Mouse (Mus musculus) erythroblast, embryonic 14.5 days (primary cell): Measurements from ENCODE around the gene Cd79a. TPM values are rescaled to one million over a fixed set of nuclear protein-coding genes. Genes with fewer than 3 reads are reported as not detected.
"Not testable (repeated sequence)": the region's sequence is repeated elsewhere in the genome, so short reads cannot be mapped to it uniquely, and the experiment has no call there.

Experiments
- H3K27me3 ChIP-seq: 2 replicates; pipeline ENCODE4 v1.6.1; 2012; ENCODE audit warnings: inconsistent platforms; ENCODE audit not compliant: control insufficient read depth
- H3K36me3 ChIP-seq: 2 replicates; pipeline ENCODE4 v1.6.1; 2012; ENCODE audit warnings: mild to moderate bottlenecking, inconsistent platforms; ENCODE audit not compliant: control insufficient read depth
- H3K4me1 ChIP-seq: 2 replicates; pipeline ENCODE4 v1.6.1; 2012; ENCODE audit warnings: inconsistent platforms; ENCODE audit not compliant: control insufficient read depth
- H3K4me3 ChIP-seq: replicated peaks from 2 replicates; pipeline ENCODE3; 2012; ENCODE audit warnings: moderate library complexity, mild to moderate bottlenecking, inconsistent platforms
- H3K9me3 ChIP-seq: 2 replicates; pipeline ENCODE4 v1.6.1; 2012; ENCODE audit warnings: low read length, inconsistent platforms, mixed read lengths; ENCODE audit not compliant: control insufficient read depth
- GATA1 ChIP-seq: IDR thresholded peaks from 2 replicates; pipeline ENCODE4 v1.6.1; 2012; ENCODE audit warnings: low read length, inconsistent platforms, mixed read lengths
- TAL1 ChIP-seq: IDR thresholded peaks from 3 replicates; pipeline ENCODE4 v1.6.1; 2012; ENCODE audit warnings: low read length, inconsistent platforms, mixed read lengths
- polyA plus RNA-seq: library from polyadenylated mRNA; stranded (reverse); fragments of >175 nt; gene quantifications from 2 replicates; pipeline ENCODE4 v1.2.3, GENCODE M21; 2012

Cd79a gene
- polyA plus RNA-seq, 1 experiment = 0.08 TPM

DNA sequence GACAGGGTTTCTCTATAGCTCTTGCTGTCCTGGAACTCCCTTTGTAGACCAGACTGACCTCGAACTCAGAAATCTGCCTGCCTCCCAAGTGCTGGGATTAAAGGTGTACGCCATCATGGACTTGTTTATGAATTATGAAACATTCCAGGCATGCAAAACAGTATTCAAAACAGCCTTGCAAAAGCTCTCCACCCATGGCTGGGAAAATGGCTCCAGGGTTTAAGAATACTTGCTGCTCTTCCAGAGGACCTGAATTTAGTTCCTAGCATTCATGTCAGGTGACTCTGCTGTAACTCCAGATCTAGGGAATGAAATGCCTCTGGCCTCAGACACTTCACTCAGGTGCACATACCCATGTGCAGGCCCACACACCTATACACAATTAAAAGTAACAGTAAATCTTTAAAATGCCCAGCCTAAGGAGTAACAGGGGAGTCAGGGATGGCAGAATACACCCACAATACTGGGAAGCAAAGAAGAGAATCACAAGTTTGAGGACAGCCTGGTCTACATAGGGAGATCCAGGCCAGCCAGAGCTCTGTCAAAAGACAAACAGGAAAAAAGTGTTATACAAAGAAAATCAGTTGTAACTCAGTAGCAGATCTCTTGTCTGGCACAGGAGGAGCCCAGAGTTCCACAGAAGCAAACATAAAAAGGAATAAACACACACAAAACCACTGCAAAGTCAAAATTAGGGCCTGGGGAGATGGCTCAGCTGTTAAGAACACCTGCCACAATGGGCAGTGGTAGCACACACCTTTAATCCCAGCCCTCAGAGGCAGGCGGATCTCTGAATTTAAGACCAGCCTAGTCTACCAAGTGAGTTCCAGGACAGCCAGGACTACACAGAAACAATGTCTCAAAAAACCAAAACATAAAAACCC, 5.7 kb upstream of the Cd79a start:
- H3K4me3 ChIP-seq = no peak overlapping the region
- peaks cover 54% of the 10 kb centered on the region for H3K36me3 ChIP-seq
- H3K9me3 ChIP-seq = no peaks in the 10 kb centered on the region
- H3K4me1 ChIP-seq = peaks cover 19% of the 10 kb centered on the region
- TF ChIP-seq TAL1 = no peak
- no peaks in the 10 kb centered on the region for H3K27me3 ChIP-seq

DNA sequence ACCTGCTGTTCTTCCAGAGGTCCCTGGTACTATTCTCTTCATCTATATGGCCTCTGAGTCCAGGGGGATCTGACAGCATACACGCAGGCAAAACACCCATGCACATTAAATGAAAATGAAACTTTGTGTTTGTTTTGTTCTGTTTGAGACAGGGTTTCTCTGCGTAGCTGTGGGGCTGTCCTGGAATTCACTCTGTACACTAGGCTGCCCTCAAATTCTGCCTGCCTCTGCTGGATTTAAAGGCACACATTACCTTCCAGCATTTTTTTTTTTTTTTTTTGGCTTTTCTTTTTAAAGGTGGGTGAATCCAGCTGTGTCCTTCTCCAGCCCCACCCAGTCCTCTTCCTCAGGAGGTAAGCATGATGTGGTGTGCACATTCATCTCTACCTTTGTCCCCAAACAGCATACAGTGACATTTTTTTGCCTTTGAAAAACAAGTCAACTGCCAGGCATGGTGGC, 5.0 kb upstream of the Cd79a start:
- Histone ChIP-seq H3K4me1 (peaks cover 14% of the 10 kb centered on the region), H3K36me3 (peaks cover 47% of the 10 kb centered on the region), H3K4me3 (no peak overlapping the region), H3K27me3 (no peaks in the 10 kb centered on the region), H3K9me3 (no peaks in the 10 kb centered on the region)
- TF ChIP-seq GATA1 = no peak
- TF ChIP-seq TAL1 = no peak

- not testable (repeated sequence) for H3K4me1 ChIP-seq, H3K27me3 ChIP-seq, H3K4me3 ChIP-seq, H3K9me3 ChIP-seq
- H3K36me3 ChIP-seq = peaks cover 11% of the 10 kb centered on the region
Measured at GRCm38 (mm10) chr7:24895749-24896148, 1.4 kb upstream of the Cd79a start.

GRCm38 (mm10) chr7:24896269-24896668, 912 bp upstream of the Cd79a start:
- H3K9me3 ChIP-seq = no peaks in the 10 kb centered on the region
- TF ChIP-seq GATA1 (no peak), TAL1 (no peak)
- no peaks in the 10 kb centered on the region for H3K27me3 ChIP-seq
- H3K4me1 ChIP-seq = peaks cover 12% of the 10 kb centered on the region
- H3K36me3 ChIP-seq = peaks cover 6% of the 10 kb centered on the region
- no peak overlapping the region for H3K4me3 ChIP-seq

- H3K27me3 ChIP-seq = no peaks in the 10 kb centered on the region
- TF ChIP-seq GATA1 (no peak), TAL1 (no peak)
Measured at GRCm38 (mm10) chr7:24897959-24898358, 778 bp downstream of the Cd79a start.

GRCm38 (mm10) chr7:24901114-24901513, 3.9 kb downstream of the Cd79a start:
- Histone ChIP-seq H3K27me3 (no peaks in the 10 kb centered on the region), H3K36me3 (peaks cover 7% of the 10 kb centered on the region), H3K4me1 (peaks cover 58% of the 10 kb centered on the region), H3K4me3 (no peak overlapping the region), H3K9me3 (no peaks in the 10 kb centered on the region)
- TF ChIP-seq TAL1 (no peak), GATA1 (no peak)

More at GRCm38 (mm10) chr7:24897959-24898358, 778 bp downstream of the Cd79a start:
- Histone ChIP-seq H3K36me3 (no peaks in the 10 kb centered on the region), H3K4me3 (no peak overlapping the region), H3K9me3 (no peaks in the 10 kb centered on the region), H3K4me1 (peaks cover 28% of the 10 kb centered on the region)

- no peak for TF ChIP-seq GATA1
- TF ChIP-seq TAL1 = no peak
- H3K4me1 ChIP-seq = peaks cover 65% of the 10 kb centered on the region
- H3K27me3 ChIP-seq = no peaks in the 10 kb centered on the region
- H3K36me3 ChIP-seq = peaks cover 11% of the 10 kb centered on the region
- no peaks in the 10 kb centered on the region for H3K9me3 ChIP-seq
- H3K4me3 ChIP-seq = no peak overlapping the region
Measured at GRCm38 (mm10) chr7:24901842-24902241, 4.7 kb downstream of the Cd79a start.

- Histone ChIP-seq H3K4me1 (peaks cover 67% of the 10 kb centered on the region), H3K4me3 (peak overlapping the region; percentile 86)
Measured at GRCm38 (mm10) chr7:24902264-24902629, 5.1 kb downstream of the Cd79a start.

GRCm38 (mm10) chr7:24902630-24903443, 5.7 kb downstream of the Cd79a start, which contains the start of gene Arhgef1:
Arhgef1 (plus strand) TSS chr7:24902912.
- TF ChIP-seq TAL1 = no peak
- H3K4me3 ChIP-seq = peak within 1 kb of the TSS; percentile 86
- H3K9me3 ChIP-seq = no peaks in the 10 kb centered on the region
- no peaks in the 10 kb centered on the region for H3K27me3 ChIP-seq
- peaks cover 73% of the 10 kb centered on the region for H3K4me1 ChIP-seq
- peaks cover 21% of the 10 kb centered on the region for H3K36me3 ChIP-seq

More at GRCm38 (mm10) chr7:24902264-24902629, 5.1 kb downstream of the Cd79a start:
- Histone ChIP-seq H3K36me3 (peaks cover 15% of the 10 kb centered on the region), H3K27me3 (no peaks in the 10 kb centered on the region), H3K9me3 (no peaks in the 10 kb centered on the region)
- no peak for TF ChIP-seq GATA1
- TF ChIP-seq TAL1 = no peak
